Mouse (Mus musculus): ENCODE results near the gene Ankrd23. TPM values are rescaled to one million over a fixed set of nuclear protein-coding genes. Genes with fewer than 3 reads are reported as not detected.

The Ankrd23 gene
- polyA plus RNA-seq (2012; rRNA removed; ENCODE audit: low replicate concordance) = 12.0 and 24.1 TPM in 2 replicates

GRCm38 (mm10) chr1:36536783-36537182, at the start of gene Ankrd23:
TSS of gene Ankrd23 (minus strand) at chr1:36536883.

GRCm38 (mm10) chr1:36558031-36558993, 21.6 kb upstream of the Ankrd23 start, which contains the start of gene Sema4c:
TSS of gene Sema4c (minus strand) at chr1:36558349.

GRCm38 (mm10) chr1:36546888-36547471, 10.3 kb upstream of the Ankrd23 start, which contains the start of gene Ankrd39:
TSS of gene Ankrd39 (minus strand) at chr1:36547445.

GRCm38 (mm10) chr1:36539186-36539585, 2.5 kb upstream of the Ankrd23 start, which contains the start of gene Gm42417:
TSS of gene Gm42417 (minus strand) at chr1:36539429.

GRCm38 (mm10) chr1:36511289-36512021, 25.2 kb downstream of the Ankrd23 start, which contains the start of gene Cnnm3:
TSS of gene Cnnm3 (plus strand) at chr1:36511867.

Other genes starting within 250 kb of the Ankrd23 start
- 10.3 and 10.8 TPM in 2 replicates for gene Arid5a, start 229.2 kb downstream of the Ankrd23 start, polyA plus RNA-seq (2012; rRNA removed; ENCODE audit: low replicate concordance)
- gene Kansl3, start 167.7 kb downstream of the Ankrd23 start, polyA plus RNA-seq (2012; rRNA removed; ENCODE audit: low replicate concordance) = 54.0 and 65.3 TPM in 2 replicates
- not detected in 2 replicates for gene Fer1l5, start 164.6 kb downstream of the Ankrd23 start, polyA plus RNA-seq (2012; rRNA removed; ENCODE audit: low replicate concordance)
- gene Lman2l, start 91.6 kb downstream of the Ankrd23 start, polyA plus RNA-seq (2012; rRNA removed; ENCODE audit: low replicate concordance) = 24.8 and 28.2 TPM in 2 replicates
- gene Cnnm4, start 65.3 kb downstream of the Ankrd23 start, polyA plus RNA-seq (2012; rRNA removed; ENCODE audit: low replicate concordance) = 3.5 and 7.1 TPM in 2 replicates
- gene Cnnm3, start 25.0 kb downstream of the Ankrd23 start, polyA plus RNA-seq (2012; rRNA removed; ENCODE audit: low replicate concordance) = 24.5 and 37.7 TPM in 2 replicates
- not detected in 2 replicates for gene Gm42417, start 2.5 kb upstream of the Ankrd23 start, polyA plus RNA-seq (2012; rRNA removed; ENCODE audit: low replicate concordance)
- gene Ankrd39, start 10.6 kb upstream of the Ankrd23 start, polyA plus RNA-seq (2012; rRNA removed; ENCODE audit: low replicate concordance) = 17.0 and 30.9 TPM in 2 replicates
- 29.2 and 47.5 TPM in 2 replicates for gene Sema4c, start 21.5 kb upstream of the Ankrd23 start, polyA plus RNA-seq (2012; rRNA removed; ENCODE audit: low replicate concordance)
- gene Fam178b, start 146.3 kb upstream of the Ankrd23 start, polyA plus RNA-seq (2012; rRNA removed; ENCODE audit: low replicate concordance) = 3.6 and 4.1 TPM in 2 replicates
- gene Cox5b, start 154.6 kb upstream of the Ankrd23 start, polyA plus RNA-seq (2012; rRNA removed; ENCODE audit: low replicate concordance) = 554 and 698 TPM in 2 replicates
- gene 4933424G06Rik, start 173.3 kb upstream of the Ankrd23 start, polyA plus RNA-seq (2012; rRNA removed; ENCODE audit: low replicate concordance) = 0.10 TPM in 1 of 2 replicates, not detected in the other
- 121 and 170 TPM in 2 replicates for gene Actr1b, start 177.5 kb upstream of the Ankrd23 start, polyA plus RNA-seq (2012; rRNA removed; ENCODE audit: low replicate concordance)
- gene Zap70, start 224.9 kb upstream of the Ankrd23 start, polyA plus RNA-seq (2012; rRNA removed; ENCODE audit: low replicate concordance) = 0.92 and 3.4 TPM in 2 replicates

Measured in subcutaneous adipose tissue, adult 2 months (tissue).